Mouse (Mus musculus) testis, adult 2 months (tissue): Measurements from ENCODE around the gene Rbm4.

Experiments
- CTCF ChIP-seq: fragments of 200-500 bp; IDR thresholded peaks from 2 replicates; pipeline ENCODE4 v1.5.1; 2012; ENCODE audit warnings: low read depth, mild to moderate bottlenecking, inconsistent platforms, low read length, moderate library complexity; ENCODE audit not compliant: control insufficient read depth, insufficient read depth, insufficient replicate concordance
- POLR2A ChIP-seq: fragments of 200-500 bp; IDR thresholded peaks from 2 replicates; pipeline ENCODE4 v1.6.1; 2012; ENCODE audit warnings: low read depth, mild to moderate bottlenecking, inconsistent platforms, low read length, moderate library complexity; ENCODE audit not compliant: control insufficient read depth

DNA sequence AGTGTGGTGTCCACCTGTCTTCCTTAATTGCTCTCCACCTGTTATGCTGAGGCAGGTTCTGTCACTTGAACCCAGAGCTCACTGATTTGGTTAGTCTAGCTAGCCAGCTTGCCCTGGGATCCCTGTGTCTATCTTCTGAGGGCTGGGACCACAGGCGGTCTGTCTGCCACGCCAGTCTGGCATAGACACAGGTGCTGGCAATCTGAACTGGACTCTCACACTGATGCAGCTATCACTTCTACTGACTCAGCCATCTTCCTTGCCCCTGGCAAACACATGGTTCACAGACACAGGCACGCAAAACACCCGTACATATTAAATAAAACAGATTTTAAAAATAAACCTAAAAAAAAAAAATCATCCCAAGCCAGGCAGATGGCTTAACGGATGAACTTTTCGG is 43.3 kb upstream of the Rbm4 start:
- TF ChIP-seq CTCF (no peak), POLR2A (no peak)
